Mouse (Mus musculus) hindbrain, postnatal 0 days (tissue): ENCODE data around the gene Arid1b. TPM values are rescaled to one million over a fixed set of nuclear protein-coding genes. Genes with fewer than 3 reads are reported as not detected.

ENCODE experiments used
- ATAC-seq: fragments of 200-750 bp; cut with Nextera tagmentation; 2 replicates; pipeline ENCODE4 v1.8.0; 2017; ENCODE audit warnings: mild to moderate bottlenecking, moderate TSS enrichment, moderate library complexity
- DNase-seq: peaks from one replicate; pipeline ENCODE4 v3.0.0-alpha.2; 2015; ENCODE audit warnings: low spot score
- H3K27ac ChIP-seq: fragments of 300-500 bp; sonication (generic); 2 replicates; pipeline ENCODE4 v1.5.1; 2014; ENCODE audit warnings: mild to moderate bottlenecking
- H3K27me3 ChIP-seq: fragments of 300-500 bp; sonication (generic); 2 replicates; pipeline ENCODE4 v1.6.1; 2014; ENCODE audit warnings: low read length, mixed read lengths; ENCODE audit not compliant: insufficient read depth
- H3K36me3 ChIP-seq: fragments of 300-500 bp; sonication (generic); 2 replicates; pipeline ENCODE4 v1.6.1; 2014; ENCODE audit warnings: low read length, mixed read lengths; ENCODE audit not compliant: insufficient read depth
- H3K4me1 ChIP-seq: fragments of 300-500 bp; sonication (generic); 2 replicates; pipeline ENCODE4 v1.6.1; 2014; ENCODE audit warnings: antibody characterized with exemption, low read length, mixed read lengths; ENCODE audit not compliant: insufficient read depth
- H3K4me2 ChIP-seq: fragments of 300-500 bp; sonication (generic); 2 replicates; pipeline ENCODE4 v1.6.1; 2014; ENCODE audit warnings: low read depth, mild to moderate bottlenecking, low read length, moderate library complexity, mixed read lengths
- H3K4me3 ChIP-seq: fragments of 300-500 bp; sonication (generic); 2 replicates; pipeline ENCODE4 v1.5.1; 2014; ENCODE audit warnings: low read length
- H3K9ac ChIP-seq: fragments of 300-500 bp; sonication (generic); replicated peaks from 2 replicates; pipeline ENCODE4 v1.6.1; 2014; ENCODE audit warnings: mild to moderate bottlenecking, low read length, moderate library complexity, mixed read lengths
- H3K9me3 ChIP-seq: fragments of 300-500 bp; sonication (generic); 2 replicates; pipeline ENCODE4 v1.6.1; 2016; ENCODE audit warnings: low read length, mixed read lengths
- CTCF ChIP-seq: IDR thresholded peaks from 2 replicates; pipeline ENCODE4 v1.5.1; 2016; ENCODE audit warnings: antibody characterized with exemption, control low read depth, low read depth
- WGBS: fragments of 180-500 bp; shearing (Covaris S2); extraction: QIAGEN DNeasy Blood & Tissue Kit; methylation state at CpG from one replicate; pipeline ENCODE4 v1.1.7; 2014; 5-methylcytosine and 5-hydroxymethylcytosine counted together
- polyA plus RNA-seq: library from polyadenylated mRNA; unstranded; fragments of >200 nt; fragmentation: Nextera tagmentation; extraction: Ambion mirVana; gene quantifications from 2 replicates; pipeline ENCODE4 v1.2.1, GENCODE M21; 2015
- total RNA-seq: library from RNA; depleted of rRNA; stranded (reverse); fragments of >200 nt; gene quantifications from 2 replicates; pipeline ENCODE4 v1.2.3, GENCODE M21; 2014

Arid1b gene
- total and polyA plus RNA-seq, 2 experiments from 2014 or later = 10.5 to 62.5 TPM

DNA sequence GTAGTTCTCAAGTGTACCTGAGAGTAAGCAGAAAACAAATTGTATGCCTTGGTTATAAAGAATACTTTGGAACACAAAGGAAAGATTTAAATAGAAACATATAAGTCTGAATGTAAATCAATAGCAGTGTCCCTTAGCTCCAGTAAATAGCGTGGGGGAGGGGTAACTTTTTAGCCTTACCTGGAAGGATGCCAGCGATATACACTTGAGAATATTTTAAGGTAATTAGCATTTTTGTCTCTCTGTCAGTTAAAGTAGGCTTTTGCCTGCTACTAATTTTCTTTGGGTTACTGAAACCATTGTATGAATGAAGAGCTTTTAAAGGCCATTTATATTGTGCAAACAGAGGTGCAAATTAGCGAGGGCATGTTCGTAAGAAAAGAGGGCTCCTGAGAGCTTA lies 39.7 kb upstream of the Arid1b start:
- ATAC-seq (no peak), DNase-seq (peak; percentile 18)
- Histone ChIP-seq H3K4me2 (no peak overlapping the region), H3K9ac (no peak overlapping the region), H3K36me3 (no peaks in the 10 kb centered on the region), H3K9me3 (no peaks in the 10 kb centered on the region), H3K27ac (no peak overlapping the region), H3K4me3 (no peak overlapping the region), H3K4me1 (no peaks in the 10 kb centered on the region), H3K27me3 (no peaks in the 10 kb centered on the region)
- TF ChIP-seq CTCF = no peak
- 38% methylated on average over 4 of the region's 4 CpGs for WGBS

- 69% methylated on average over 10 of the region's 10 CpGs for WGBS
- TF ChIP-seq CTCF = no peak
- Histone ChIP-seq H3K9me3 (no peaks in the 10 kb centered on the region), H3K4me3 (no peak overlapping the region), H3K27ac (no peak overlapping the region), H3K9ac (no peak overlapping the region), H3K27me3 (no peaks in the 10 kb centered on the region), H3K36me3 (no peaks in the 10 kb centered on the region), H3K4me2 (no peak overlapping the region), H3K4me1 (no peaks in the 10 kb centered on the region)
- ATAC-seq (no peak), DNase-seq (no peak)
Observed at GRCm38 (mm10) chr17:4964192-4964877, 29.8 kb upstream of the Arid1b start.

DNA sequence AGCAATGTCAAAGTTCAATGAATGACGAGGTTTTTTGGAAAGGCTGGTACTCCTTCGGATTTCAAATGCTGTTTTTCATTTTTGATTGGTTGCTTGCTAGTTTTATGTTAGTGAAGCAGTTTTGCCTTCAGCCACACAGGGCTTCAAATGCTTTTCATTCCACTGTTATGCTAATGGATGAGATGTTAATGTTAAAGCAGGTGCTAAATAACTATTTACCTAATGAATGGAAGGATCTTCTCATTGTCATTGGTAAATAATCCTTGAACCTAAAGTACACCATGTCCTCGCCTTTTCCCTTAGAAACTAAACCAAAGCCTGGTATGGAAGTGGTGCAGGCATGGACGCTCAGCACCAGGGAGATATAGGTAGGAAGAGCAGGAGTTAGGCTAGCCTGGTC lies 26.9 kb upstream of the Arid1b start:
- H3K36me3 ChIP-seq = no peaks in the 10 kb centered on the region
- no peaks in the 10 kb centered on the region for H3K9me3 ChIP-seq
- H3K4me1 ChIP-seq = no peaks in the 10 kb centered on the region
- no peaks in the 10 kb centered on the region for H3K27me3 ChIP-seq
- DNase-seq = no peak
- no peak overlapping the region for H3K4me2 ChIP-seq
- H3K27ac ChIP-seq = no peak overlapping the region
- ATAC-seq = no peak
- no peak for TF ChIP-seq CTCF
- H3K9ac ChIP-seq = no peak overlapping the region
- no peak overlapping the region for H3K4me3 ChIP-seq
- 61% methylated on average over 4 of the region's 4 CpGs for WGBS

GRCm38 (mm10) chr17:4968035-4968434 lies 26.1 kb upstream of the Arid1b start:
- DNase-seq (no peak), ATAC-seq (no peak)
- no peaks in the 10 kb centered on the region for H3K36me3 ChIP-seq
- no peaks in the 10 kb centered on the region for H3K27me3 ChIP-seq
- WGBS = 95% methylated on average over 3 of the region's 3 CpGs
- no peak overlapping the region for H3K9ac ChIP-seq
- no peak overlapping the region for H3K4me2 ChIP-seq
- H3K27ac ChIP-seq = no peak overlapping the region
- H3K4me3 ChIP-seq = no peak overlapping the region
- no peaks in the 10 kb centered on the region for H3K9me3 ChIP-seq
- H3K4me1 ChIP-seq = no peaks in the 10 kb centered on the region
- no peak for TF ChIP-seq CTCF

- Histone ChIP-seq H3K27me3 (no peaks in the 10 kb centered on the region), H3K27ac (no peak overlapping the region), H3K4me1 (no peaks in the 10 kb centered on the region), H3K9ac (no peak overlapping the region), H3K9me3 (no peaks in the 10 kb centered on the region), H3K36me3 (no peaks in the 10 kb centered on the region), H3K4me2 (no peak overlapping the region), H3K4me3 (no peak overlapping the region)
- DNase-seq (no peak), ATAC-seq (no peak)
- TF ChIP-seq CTCF = no peak
- 92% methylated on average over 5 of the region's 5 CpGs for WGBS
Observed at GRCm38 (mm10) chr17:4968878-4969277, 25.3 kb upstream of the Arid1b start.

- TF ChIP-seq CTCF = no peak
- H3K4me3 ChIP-seq = no peak overlapping the region
- no peaks in the 10 kb centered on the region for H3K36me3 ChIP-seq
- H3K4me1 ChIP-seq = no peaks in the 10 kb centered on the region
- WGBS = 67% methylated on average over 6 of the region's 6 CpGs
- H3K4me2 ChIP-seq = no peak overlapping the region
- H3K27me3 ChIP-seq = no peaks in the 10 kb centered on the region
- no peak for DNase-seq
- no peaks in the 10 kb centered on the region for H3K9me3 ChIP-seq
- no peak for ATAC-seq
- H3K9ac ChIP-seq = no peak overlapping the region
- no peak overlapping the region for H3K27ac ChIP-seq
Observed at GRCm38 (mm10) chr17:4972261-4972660, 21.9 kb upstream of the Arid1b start.

- whole genome bisulfite sequencing = 49% methylated on average over 11 of the region's 11 CpGs
- ATAC-seq = peak; percentile 92
- Histone ChIP-seq H3K4me3 (no peak overlapping the region), H3K27me3 (no peaks in the 10 kb centered on the region), H3K36me3 (no peaks in the 10 kb centered on the region), H3K4me1 (no peaks in the 10 kb centered on the region), H3K4me2 (no peak overlapping the region), H3K27ac (no peak overlapping the region), H3K9me3 (no peaks in the 10 kb centered on the region), H3K9ac (no peak overlapping the region)
- TF ChIP-seq CTCF = no peak
- peak; percentile 86 for DNase-seq
Observed at GRCm38 (mm10) chr17:4974736-4975135, 19.4 kb upstream of the Arid1b start.
